Mouse (Mus musculus) forelimb bud, embryonic 11.5 days (tissue): ENCODE data around the gene Hist1h2af.
"Not testable (repeated sequence)": the region's sequence is repeated elsewhere in the genome, so short reads cannot be mapped to it uniquely, and the experiment has no call there.

Experiments
- DNase-seq: peaks from one replicate; pipeline ENCODE4 v3.0.0-alpha.2; 2012; ENCODE audit warnings: low read depth, low spot score

Gene Hist1h2af

DNA sequence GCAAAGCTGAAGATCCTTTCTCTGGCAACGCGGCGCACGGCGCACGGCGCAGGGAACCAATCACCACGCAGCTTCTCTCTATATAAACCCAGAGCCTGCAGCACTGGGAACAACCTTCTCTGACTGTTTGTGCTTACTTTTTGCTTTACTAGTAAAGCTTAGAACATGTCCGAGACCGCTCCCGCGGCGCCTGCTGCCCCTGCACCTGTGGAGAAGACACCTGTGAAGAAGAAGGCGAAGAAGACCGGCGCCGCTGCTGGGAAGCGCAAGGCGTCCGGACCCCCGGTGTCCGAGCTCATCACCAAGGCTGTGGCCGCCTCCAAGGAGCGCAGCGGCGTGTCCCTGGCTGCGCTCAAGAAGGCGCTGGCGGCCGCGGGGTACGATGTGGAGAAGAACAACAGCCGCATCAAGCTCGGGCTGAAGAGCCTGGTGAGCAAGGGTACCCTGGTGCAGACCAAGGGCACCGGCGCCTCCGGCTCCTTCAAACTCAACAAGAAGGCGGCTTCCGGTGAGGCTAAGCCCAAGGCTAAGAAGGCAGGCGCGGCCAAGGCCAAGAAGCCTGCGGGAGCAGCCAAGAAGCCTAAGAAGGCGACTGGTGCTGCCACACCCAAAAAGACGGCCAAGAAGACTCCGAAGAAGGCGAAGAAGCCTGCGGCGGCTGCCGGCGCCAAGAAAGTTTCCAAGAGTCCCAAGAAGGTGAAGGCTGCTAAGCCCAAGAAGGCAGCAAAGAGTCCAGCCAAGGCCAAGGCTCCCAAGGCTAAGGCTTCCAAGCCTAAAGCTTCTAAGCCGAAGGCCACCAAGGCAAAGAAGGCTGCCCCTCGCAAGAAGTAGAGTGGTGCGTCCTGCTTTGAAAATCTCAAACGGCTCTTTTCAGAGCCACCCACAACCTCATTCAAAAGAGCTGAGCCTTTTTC lies 21.5 kb downstream of the Hist1h2af start:
- peak; percentile 93 for DNase-seq

DNA sequence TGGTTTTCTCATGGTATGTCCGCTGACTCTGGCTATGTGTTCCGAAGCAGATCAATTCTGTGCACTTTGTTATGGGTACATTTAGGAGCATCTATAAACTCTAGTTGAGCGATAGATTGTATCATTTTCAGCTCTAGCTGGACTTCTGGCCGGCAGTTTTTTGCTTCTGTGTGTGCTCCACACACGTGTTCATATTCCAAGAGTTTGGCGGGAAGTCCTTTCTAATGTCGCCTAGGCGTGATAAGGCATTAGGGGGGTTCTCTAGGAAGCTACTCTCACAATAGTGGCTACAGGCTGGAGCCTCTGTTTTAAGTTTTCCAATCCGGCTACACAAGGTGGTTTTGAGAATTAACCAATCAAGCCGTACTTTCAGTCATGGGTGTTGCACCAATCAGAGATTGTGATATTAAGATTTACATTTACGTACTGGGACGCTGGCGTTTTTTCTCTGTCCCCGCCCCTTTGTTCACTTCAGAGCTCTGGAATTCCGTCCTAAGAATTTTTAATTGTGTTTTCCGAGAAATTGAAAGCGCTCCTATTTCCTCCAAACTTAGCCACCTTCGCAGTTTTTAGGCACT lies 22.2 kb downstream of the Hist1h2af start:
- DNase-seq, result peak; percentile 93

DNA sequence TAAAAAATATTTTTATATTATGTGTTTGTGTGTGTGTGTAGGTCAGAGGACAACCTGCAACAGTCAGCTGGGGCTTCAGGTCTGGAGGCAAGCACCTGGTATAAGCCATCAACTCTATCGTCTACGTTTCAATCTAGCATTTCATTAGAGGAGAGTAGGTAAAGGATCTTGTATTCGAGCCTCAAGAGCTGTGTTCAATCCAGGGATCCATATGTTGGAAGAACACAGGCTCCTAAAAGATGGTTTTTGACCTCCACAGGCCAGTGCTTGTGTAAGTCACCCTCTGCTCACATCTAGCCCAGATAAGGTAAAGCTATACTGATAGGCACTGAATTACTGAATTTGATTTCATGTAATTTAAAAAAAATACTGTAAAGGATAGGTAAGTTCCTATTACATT lies 23.2 kb downstream of the Hist1h2af start:
- DNase-seq, result no peak

DNA sequence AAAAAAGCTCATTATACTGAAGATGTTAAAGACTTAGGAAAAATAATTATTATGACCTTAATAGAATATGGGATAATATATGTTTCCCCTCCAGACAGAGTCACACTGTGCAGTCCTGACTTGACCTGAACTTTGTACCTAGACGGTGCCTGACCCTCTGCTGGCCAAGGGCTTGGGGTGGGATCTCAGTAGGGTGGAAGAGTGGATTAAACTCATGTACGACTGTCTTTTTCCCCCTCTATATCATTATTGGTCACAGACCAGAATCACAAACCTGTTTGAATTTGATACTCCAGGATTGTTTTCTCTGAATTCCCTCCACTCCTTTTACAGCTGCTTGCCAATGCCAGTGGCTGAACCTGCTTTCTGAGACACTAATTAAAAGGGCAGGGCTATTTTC lies 27.0 kb downstream of the Hist1h2af start:
- DNase-seq, result not testable (repeated sequence)

DNA sequence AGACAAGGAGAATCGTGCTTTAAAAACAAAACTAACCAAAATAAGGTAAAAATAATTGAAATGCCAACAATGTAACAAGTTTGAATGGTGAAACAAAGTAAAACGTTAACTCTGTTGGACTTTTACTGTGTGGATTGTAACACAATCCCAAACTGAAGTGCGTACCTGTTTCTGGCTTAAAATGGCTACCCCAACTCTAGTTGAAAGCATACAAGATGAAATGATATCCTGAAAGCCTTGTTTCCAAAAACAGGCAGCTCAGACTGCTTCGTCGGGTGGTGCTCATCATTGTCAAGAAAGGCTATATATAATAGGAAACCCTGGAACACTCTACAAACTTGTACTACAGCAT lies 27.8 kb downstream of the Hist1h2af start:
- DNase-seq, result not testable (repeated sequence)

DNA sequence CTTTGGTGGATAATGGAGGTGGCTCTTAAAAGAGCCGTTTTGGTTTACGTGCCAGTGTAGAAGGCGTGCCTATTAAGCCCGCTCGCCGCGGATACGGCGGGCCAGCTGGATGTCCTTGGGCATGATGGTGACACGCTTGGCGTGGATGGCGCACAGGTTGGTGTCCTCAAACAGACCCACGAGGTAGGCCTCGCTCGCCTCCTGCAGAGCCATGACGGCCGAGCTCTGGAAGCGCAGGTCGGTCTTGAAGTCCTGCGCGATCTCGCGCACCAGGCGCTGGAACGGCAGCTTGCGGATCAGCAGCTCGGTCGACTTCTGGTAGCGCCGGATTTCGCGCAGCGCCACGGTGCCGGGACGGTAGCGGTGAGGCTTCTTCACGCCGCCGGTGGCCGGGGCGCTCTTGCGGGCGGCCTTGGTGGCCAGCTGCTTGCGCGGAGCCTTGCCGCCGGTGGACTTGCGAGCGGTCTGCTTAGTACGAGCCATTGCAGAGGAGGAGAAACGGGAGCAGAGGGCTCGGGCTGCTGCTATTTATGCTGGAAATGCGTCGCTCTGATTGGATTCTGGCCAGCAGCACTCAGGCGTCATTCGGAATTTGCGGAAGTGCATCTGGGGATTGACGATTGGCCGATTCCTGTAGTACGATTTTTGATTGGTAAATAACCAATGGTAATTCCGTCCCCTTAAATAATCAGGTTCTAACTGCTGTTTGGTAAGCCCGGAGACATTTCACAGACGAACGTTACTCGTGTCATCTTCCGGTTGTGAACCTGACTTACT lies 28.4 kb downstream of the Hist1h2af start, which contains the start of gene Hist1h3e:
TSS of gene Hist1h3e (minus strand) at position 487 of the 777 bp plus-strand sequence.
- DNase-seq, result peak; percentile 99

DNA sequence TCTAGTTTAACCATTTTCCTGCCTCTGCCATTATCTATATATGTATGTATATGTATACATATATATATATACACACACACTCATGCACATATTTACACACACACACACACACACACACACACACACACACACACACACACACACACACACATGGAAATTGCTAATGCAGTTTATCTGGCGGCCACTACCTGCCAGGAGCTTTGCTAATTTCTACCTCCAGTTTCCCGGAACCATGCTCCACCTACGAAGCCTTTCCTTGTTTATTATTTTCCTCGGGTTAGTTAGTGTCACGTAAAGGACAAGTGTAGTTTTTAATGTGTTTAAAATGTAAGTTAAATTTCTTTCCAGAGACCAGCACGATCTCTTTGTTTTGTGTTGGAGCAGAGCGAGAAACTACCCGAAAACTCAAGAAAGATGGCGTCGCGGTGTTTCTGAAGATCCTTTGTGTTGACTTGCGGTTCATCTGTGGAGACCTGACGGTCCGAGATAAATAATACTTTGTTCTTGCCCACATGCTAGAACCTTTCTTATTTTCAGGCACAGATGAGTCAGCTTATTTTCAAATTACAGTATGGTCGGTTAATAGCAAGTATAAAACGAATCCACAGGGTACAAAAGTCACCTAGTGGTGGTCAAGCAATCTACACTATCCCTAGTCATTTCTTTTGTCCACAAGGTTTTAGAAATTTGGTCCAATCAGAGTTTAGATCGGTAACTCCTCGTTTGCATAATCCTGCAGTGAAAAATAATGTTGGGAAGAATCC lies 29.2 kb downstream of the Hist1h2af start:
- peak; percentile 80 for DNase-seq

DNA sequence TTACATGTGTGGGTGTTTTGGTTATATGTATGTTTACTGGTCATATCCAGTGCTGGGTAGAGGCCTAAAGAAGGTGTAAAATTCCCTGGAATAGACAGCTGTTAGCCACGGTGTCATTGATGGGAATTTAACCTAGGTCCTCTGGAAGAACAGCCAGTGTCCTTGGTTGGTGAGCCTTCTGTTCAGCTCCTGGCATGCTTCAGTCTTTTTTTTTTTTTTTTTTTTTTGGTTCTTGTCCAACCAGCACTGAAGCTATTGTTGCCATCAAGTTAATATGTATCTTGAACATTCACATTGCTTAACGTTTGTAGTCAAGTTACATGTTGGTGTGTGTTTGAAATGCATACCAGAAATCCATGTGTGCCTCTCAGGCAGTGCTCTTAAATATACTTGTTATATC lies 30.8 kb downstream of the Hist1h2af start:
- DNase-seq, result no peak

DNA sequence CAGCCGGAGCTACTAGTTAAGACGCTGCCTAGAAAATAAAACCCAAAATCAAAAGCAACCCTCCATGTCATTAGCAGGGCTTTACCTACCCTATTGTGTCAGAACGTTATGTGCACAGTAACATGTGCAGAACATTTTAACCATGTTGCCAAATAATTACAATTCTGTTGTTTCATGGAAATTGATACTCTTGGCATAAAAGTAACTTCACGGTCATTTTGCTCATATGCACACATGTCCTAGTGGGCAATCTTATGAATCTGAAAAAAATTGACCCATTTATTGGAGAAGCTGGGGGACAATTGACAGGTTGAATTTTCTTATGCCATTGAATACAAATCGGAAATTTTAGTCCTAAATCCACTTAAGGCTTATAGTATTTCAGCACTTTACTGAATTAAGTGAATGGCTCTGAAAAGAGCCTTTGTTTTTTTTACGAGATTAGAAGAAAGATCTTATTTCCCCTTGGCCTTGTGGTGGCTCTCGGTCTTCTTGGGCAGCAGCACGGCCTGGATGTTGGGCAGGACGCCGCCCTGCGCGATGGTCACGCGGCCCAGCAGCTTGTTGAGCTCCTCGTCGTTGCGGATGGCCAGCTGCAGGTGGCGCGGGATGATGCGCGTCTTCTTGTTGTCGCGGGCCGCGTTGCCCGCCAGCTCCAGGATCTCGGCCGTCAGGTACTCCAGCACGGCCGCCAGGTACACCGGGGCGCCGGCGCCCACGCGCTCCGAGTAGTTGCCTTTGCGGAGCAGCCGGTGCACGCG lies 36.7 kb downstream of the Hist1h2af start:
- not testable (repeated sequence) for DNase-seq

DNA sequence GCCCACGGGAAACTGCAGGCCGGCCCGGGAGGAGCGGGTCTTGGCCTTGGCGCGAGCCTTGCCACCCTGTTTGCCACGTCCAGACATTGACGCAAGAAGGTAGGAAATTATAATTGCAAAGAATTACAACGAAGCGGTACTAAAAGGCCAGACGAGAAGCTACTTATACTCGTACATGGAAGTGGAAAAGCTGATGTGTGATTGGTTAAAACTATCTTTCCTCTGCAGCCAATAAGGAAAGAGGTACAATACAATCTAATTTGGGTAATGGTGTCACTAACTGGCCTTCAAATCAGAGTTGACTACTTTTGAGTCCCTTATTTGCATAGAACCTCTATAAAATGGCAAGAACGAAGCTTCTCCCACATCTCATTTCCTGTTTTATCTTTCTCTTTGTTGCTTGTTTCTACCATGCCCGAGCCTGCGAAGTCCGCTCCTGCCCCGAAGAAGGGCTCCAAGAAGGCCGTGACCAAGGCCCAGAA lies 37.4 kb downstream of the Hist1h2af start, which contains the start of the genes Hist1h2ae and Hist1h2bg:
TSS of gene Hist1h2ae (minus strand) at position 199 of the 482 bp plus-strand sequence.
TSS of gene Hist1h2bg (plus strand) at position 375 of the 482 bp plus-strand sequence.
- DNase-seq, result peak; percentile 95

DNA sequence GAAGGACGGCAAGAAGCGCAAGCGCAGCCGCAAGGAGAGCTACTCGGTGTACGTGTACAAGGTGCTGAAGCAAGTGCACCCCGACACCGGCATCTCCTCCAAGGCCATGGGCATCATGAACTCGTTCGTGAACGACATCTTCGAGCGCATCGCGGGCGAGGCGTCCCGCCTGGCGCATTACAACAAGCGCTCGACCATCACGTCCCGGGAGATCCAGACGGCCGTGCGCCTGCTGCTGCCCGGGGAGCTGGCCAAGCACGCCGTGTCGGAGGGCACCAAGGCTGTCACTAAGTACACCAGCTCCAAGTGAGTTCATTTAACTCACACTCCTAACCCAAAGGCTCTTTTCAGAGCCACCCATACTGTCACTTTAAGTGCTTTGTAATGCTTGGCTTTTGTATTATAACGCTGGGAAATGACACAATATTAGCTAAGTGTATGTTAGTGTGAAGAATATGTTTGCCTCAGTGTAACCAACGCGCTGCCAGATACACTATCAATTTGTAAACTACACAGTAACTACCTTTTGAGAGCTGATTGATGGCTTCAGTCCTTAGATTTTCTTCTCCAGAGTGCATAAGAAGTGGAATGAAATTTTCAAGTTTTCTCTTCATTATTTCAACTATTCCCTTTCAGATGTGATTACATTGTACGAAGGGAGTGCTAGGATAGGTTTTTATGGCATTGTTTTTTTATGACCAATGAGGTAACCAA lies 38.0 kb downstream of the Hist1h2af start:
- DNase-seq, result not testable (repeated sequence)

DNA sequence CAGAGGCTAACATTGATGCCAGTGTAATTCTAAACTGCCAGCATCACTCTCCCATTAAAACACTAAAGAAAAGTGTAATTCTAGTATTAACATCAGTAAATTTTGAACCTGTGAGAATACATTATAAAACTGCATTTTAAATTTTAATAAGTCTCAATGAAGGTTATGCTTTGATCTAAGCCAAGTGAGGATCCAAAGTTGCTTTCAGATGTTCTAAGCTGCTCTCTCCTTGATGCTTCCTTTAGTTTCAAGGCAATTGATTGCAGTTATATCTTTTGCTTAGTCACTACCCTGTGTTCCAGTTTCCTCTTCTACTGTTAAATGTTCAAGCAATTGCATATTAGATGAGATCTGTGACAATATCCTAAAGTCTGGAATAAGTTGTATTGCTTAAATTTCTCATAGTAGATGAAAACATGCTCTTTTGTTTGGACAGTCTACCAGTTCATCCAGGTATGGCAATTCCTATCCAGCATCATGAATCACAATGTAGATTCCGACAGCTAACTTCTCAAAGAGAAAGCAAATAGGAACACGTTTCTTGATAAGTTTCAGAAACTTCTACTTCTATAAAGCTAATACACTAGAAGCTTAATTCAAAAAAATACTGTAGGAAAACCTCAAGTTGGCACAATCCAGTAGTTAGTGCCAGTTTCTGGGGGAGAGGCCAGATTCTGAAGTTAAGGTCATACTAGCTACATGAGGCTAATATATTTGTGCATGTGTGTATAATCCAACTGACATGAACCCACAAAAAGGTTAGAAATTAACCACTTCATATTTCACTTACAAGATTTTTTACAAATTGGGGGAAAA lies 38.7 kb downstream of the Hist1h2af start:
- DNase-seq, result no peak

DNA sequence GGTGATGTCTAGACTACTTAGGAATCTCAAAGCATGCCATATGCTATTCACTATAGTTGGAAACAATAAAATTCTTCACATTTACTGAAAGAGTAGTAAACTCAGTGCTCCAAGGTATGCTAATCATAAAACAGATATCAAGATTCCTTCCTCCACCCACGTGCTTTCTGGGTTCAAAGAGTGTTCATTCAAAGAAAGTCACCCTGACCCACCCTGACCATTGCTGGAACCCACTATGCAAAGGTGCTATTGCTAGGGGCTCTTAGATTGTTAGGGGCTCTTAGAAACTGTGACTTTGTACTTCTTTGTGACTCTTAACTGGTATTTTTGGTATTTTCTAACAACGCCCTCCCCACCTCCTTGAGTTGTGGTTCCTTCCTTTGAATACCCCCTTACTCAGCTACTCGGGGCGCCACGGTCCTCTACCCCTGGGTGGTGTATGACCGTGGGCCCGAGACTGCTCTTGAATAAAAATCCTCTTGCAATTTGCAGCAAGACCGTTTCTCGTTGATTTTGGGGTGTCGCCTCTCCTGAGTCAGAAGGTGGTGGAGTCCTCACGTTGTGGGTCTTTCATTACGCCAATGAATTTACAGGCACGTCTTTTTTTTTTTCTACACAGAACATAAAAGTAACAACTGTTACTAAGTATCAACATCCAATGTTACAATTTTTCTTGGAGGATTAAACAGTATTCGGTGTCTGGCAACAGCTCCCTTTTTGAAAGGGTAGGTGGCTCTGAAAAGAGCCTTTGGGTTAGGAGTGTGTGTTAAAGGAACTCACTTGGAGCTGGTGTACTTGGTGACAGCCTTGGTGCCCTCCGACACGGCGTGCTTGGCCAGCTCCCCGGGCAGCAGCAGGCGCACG lies 39.6 kb downstream of the Hist1h2af start:
- DNase-seq, result not testable (repeated sequence)

DNA sequence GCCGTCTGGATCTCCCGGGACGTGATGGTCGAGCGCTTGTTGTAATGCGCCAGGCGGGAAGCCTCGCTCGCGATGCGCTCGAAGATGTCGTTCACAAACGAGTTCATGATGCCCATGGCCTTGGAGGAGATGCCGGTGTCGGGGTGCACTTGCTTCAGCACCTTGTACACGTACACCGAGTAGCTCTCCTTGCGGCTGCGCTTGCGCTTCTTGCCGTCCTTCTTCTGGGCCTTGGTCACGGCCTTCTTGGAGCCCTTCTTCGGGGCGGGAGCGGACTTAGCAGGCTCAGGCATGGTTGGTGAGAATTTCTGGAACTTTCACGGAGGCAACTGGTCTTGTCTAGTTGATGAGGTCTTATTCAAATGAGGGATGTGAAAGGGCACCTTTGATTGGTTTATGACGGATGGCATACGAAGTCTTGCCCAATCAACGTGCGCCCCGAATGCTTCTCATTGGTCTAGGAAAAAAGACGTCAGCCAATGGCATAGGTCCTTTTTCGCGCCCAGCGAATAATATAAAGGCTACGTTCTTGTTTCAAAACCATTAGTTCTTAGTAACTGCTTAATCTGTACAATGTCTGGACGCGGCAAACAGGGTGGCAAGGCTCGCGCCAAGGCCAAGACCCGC lies 40.3 kb downstream of the Hist1h2af start, which contains the start of the genes Hist1h2bf and Hist1h2ad:
TSS of gene Hist1h2bf (minus strand) at position 299 of the 627 bp plus-strand sequence.
TSS of gene Hist1h2ad (plus strand) at position 484 of the 627 bp plus-strand sequence.
- peak; percentile 98 for DNase-seq

DNA sequence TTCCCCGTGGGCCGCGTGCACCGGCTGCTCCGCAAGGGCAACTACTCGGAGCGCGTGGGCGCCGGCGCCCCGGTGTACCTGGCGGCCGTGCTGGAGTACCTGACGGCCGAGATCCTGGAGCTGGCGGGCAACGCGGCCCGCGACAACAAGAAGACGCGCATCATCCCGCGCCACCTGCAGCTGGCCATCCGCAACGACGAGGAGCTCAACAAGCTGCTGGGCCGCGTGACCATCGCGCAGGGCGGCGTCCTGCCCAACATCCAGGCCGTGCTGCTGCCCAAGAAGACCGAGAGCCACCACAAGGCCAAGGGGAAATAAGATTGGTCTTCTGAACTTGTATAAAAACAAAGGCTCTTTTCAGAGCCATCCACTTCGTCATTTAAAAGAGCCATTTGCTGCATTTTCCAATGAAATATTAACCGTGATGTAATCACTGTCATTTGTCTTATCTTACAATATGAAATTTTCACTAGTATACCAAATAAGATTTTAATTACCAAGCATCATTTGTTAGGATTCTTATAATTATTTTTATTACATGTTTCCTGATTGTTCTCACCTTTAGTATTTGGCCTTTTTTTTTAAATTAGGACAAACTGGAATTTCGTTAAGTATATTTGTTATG lies 41.0 kb downstream of the Hist1h2af start:
- DNase-seq, result not testable (repeated sequence)

DNA sequence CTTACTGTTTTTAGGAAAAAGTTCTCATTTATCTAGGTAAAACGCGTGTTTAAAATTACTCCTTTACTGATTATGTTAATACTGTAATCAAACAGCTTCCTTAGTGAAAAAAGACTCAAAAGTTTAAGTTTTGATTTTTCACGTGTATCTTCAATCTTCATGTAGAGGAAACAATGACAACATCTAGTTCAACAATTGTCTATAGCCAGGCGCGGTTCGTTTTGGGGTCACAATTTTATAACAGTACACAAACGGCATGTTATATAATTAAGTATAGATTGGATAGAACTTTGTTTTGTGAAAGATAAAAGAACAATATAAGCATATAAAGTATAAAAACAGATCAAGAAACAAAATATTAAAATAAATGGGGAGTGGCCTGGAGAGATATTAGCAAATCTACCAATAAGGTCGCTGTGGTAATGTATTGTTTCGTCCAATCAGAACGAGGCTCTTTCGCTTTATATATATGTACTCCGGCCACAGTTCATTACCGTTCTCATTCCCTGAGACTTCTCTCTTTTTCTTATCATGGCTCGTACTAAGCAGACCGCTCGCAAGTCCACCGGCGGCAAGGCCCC lies 41.7 kb downstream of the Hist1h2af start, which contains the start of gene Hist1h3d:
TSS of gene Hist1h3d (plus strand) at position 493 of the 581 bp plus-strand sequence.
- DNase-seq, result peak; percentile 89
